Mouse (Mus musculus): ENCODE measurements around the gene Ttc33. TPM values are rescaled to one million over a fixed set of nuclear protein-coding genes. Genes with fewer than 3 reads are reported as not detected.
"Not testable (repeated sequence)": the region's sequence is repeated elsewhere in the genome, so short reads cannot be mapped to it uniquely, and the experiment has no call there.

Gene Ttc33
- polyA plus RNA-seq, 1 experiment from 2014 or later = 34.8 TPM

DNA sequence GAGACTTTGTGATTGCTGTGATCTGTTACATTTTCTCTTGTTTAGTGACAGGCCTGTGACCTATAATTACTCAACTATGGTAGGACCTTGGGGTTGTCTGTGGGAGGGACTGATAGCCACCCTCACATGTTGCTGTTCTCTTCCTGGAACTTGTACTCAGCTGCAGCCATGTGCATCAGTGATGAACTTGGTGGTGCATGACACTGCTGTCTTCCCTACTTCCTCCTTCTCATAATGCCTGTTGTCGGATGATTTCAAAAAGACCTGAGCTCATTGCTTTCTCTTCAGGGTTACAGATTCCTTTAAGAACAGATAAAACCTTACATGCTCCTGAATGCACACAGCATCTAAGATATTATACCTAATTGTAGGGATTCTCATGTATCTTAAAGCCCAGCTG is 2.7 kb downstream of the Ttc33 start:
- no peaks in the 10 kb centered on the region for H3K9me3 ChIP-seq
- no peak overlapping the region for H3K27ac ChIP-seq
- no peak overlapping the region for H3K4me3 ChIP-seq
- H3K4me1 ChIP-seq = peaks cover 12% of the 10 kb centered on the region
- no peak overlapping the region for H3K9ac ChIP-seq
- H3K36me3 ChIP-seq = peaks cover 17% of the 10 kb centered on the region
- H3K27me3 ChIP-seq = no peaks in the 10 kb centered on the region
- no peak for ATAC-seq (ENCODE audit: insufficient number of reproducible peaks, low FRiP score, low TSS enrichment, low read depth)
- no peak overlapping the region for H3K4me2 ChIP-seq
- WGBS = 89% methylated on average over 1 of the region's 1 CpGs

DNA sequence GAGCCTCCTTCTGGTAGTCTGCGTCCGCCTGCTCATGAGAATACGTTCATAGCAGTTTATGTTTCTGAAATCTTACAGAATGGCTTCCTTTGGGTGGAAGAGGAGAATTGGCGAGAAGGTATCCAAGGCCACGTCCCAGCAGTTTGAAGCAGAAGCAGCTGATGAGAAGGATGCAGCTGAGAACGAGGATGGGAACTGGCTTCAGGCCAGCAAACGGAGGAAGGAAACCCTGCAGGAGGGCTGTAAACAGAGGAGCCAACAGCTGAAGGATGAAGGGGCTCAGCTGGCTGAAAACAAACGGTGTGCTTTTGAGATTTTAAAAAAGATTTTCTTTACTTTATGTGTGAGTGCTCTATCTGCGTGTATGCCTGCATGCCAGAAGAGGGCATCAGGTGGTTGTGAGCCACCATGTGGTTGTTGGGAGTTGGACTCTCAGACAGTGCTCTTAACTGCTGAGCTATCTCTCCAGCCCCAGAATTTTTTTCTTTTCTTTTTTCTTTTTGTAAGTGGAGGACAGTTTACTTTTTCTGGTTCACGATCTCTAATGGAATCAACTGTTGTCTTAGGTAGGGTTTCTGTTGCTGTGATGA is 4.3 kb downstream of the Ttc33 start:
- Histone ChIP-seq H3K27ac (no peak overlapping the region), H3K9me3 (no peaks in the 10 kb centered on the region), H3K27me3 (no peaks in the 10 kb centered on the region), H3K4me2 (no peak overlapping the region), H3K4me3 (no peak overlapping the region), H3K4me1 (peaks cover 8% of the 10 kb centered on the region), H3K9ac (no peak overlapping the region), H3K36me3 (peaks cover 17% of the 10 kb centered on the region)
- ATAC-seq (ENCODE audit: insufficient number of reproducible peaks, low FRiP score, low TSS enrichment, low read depth) = no peak
- WGBS = 63% methylated on average over 10 of the region's 10 CpGs

DNA sequence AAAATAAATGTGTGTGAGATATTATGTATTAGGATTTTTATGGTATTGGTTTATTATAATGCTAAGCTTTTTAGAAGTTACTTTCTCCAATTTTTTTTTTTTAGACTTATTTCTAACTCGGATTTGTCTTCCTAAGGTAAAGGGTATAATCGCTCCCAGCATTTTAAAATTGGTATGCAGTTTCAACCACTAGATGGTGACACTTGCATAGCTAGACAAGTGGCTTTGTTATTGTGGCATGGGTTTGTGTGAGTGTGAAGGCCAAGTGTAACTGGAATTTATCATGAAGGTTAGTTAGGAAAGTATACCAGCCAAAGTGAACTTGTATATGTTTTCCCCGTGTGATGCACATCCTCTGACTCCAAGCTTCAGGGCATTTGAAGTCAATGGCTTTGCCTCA is 8.5 kb downstream of the Ttc33 start:
- no peak overlapping the region for H3K9ac ChIP-seq
- 75% methylated on average over 3 of the region's 3 CpGs for WGBS
- ATAC-seq (ENCODE audit: insufficient number of reproducible peaks, low FRiP score, low TSS enrichment, low read depth) = no peak
- no peak overlapping the region for H3K27ac ChIP-seq
- H3K4me1 ChIP-seq = no peaks in the 10 kb centered on the region
- no peak overlapping the region for H3K4me2 ChIP-seq
- H3K4me3 ChIP-seq = no peak overlapping the region
- H3K9me3 ChIP-seq = no peaks in the 10 kb centered on the region
- peaks cover 17% of the 10 kb centered on the region for H3K36me3 ChIP-seq
- H3K27me3 ChIP-seq = no peaks in the 10 kb centered on the region

DNA sequence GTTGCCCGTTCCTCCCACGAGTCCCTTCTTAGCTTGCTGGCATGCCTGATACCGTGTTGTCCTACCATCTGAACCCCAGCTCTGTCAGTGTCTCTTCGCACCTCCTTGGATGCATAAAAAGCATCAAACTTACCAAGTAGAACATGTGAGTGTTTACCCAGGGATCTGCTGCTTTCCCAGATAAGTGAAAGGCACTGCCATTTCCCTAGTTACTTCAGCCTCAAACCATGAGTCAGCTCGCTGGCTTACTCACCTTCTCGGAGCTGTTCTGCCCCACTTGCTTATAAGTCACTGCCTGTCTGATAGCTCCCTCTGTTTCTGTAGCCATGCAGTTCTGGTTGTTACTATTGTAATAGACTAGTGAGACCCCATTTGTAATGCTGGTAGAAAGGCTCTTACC is 9.1 kb downstream of the Ttc33 start:
- Histone ChIP-seq H3K4me2 (no peak overlapping the region), H3K27me3 (no peaks in the 10 kb centered on the region), H3K4me1 (no peaks in the 10 kb centered on the region), H3K4me3 (no peak overlapping the region), H3K27ac (no peak overlapping the region), H3K9me3 (no peaks in the 10 kb centered on the region), H3K36me3 (peaks cover 16% of the 10 kb centered on the region), H3K9ac (no peak overlapping the region)
- no peak for ATAC-seq (ENCODE audit: insufficient number of reproducible peaks, low FRiP score, low TSS enrichment, low read depth)
- 89% methylated on average over 6 of the region's 6 CpGs for WGBS

DNA sequence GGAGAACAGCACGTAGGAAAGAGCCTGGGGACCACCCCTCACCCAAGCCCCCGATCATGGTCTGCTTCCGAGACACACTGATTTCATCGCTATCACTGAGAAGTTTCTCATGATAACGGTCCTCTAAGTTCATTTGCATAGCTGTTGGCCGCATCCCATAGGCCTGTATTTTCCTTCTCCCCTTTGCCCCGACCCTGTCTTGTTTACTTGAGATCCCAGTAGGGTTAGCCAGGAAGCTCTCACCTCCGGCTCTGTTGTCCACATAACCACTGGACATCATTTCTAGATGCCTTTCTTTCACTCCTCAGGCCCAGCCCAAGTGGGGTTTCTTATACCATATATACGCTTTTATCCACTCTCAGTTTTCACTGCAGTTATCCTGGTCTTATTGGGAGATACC is 9.6 kb downstream of the Ttc33 start:
- Histone ChIP-seq H3K4me2 (no peak overlapping the region), H3K9me3 (no peaks in the 10 kb centered on the region), H3K36me3 (peaks cover 13% of the 10 kb centered on the region), H3K4me3 (no peak overlapping the region), H3K9ac (no peak overlapping the region), H3K27ac (no peak overlapping the region), H3K4me1 (no peaks in the 10 kb centered on the region), H3K27me3 (no peaks in the 10 kb centered on the region)
- no peak for ATAC-seq (ENCODE audit: insufficient number of reproducible peaks, low FRiP score, low TSS enrichment, low read depth)
- 87% methylated on average over 9 of the region's 9 CpGs for WGBS

DNA sequence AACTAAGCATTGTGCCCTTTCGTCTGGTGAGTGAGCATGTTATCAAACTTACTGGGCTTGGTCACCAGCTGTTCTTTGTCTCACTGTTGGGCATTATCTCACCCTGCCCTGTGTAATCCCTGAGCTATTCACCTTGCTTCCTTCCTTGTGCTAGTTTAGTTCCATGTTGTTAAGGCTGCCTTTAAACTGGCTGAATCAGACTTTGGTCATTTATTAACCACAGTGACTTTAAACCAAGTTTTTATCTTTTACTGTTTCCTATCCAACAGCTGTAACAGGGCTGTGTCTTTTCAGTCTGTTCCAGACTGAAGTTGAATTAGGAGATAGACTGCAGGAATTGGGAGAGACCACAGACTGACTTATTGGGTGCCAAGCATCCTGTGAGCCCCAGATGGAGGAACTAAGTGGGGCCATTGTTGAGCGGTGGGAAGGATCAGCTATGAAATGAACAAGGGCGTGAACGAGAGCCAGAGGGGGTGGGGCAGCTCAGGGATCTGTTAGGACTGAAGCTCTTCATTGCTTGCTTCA is 10.7 kb downstream of the Ttc33 start:
- Histone ChIP-seq H3K4me3 (no peak overlapping the region), H3K36me3 (peaks cover 8% of the 10 kb centered on the region; the same call in 1 of the 2 replicates), H3K9me3 (no peaks in the 10 kb centered on the region), H3K4me1 (no peaks in the 10 kb centered on the region), H3K9ac (no peak overlapping the region), H3K4me2 (no peak overlapping the region), H3K27me3 (no peaks in the 10 kb centered on the region), H3K27ac (no peak overlapping the region)
- ATAC-seq (ENCODE audit: insufficient number of reproducible peaks, low FRiP score, low TSS enrichment, low read depth) = no peak
- WGBS = 55% methylated on average over 4 of the region's 4 CpGs

DNA sequence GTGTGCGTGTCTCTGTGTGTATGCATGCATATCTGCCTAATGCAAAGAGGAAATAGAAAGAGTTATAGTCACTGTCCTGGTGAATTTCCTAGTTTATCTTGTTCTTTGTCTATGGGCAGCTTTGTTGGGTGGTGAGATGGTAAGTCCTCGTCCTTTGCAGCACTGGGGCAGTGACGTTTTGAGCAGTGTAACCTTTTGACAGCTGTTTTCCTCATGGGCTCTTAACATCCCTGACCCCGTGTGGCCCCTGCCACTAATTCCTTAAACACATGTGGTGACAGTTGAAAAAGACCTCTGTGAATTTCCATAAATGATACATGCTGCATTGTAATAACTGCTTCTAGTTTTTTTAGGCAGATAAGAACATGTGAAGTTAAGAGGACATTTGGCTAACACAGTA is 11.4 kb downstream of the Ttc33 start:
- Histone ChIP-seq H3K27me3 (no peaks in the 10 kb centered on the region), H3K9me3 (no peaks in the 10 kb centered on the region), H3K9ac (no peak overlapping the region), H3K4me1 (no peaks in the 10 kb centered on the region), H3K4me3 (no peak overlapping the region), H3K4me2 (no peak overlapping the region), H3K27ac (no peak overlapping the region), H3K36me3 (peaks cover 8% of the 10 kb centered on the region; the same call in 1 of the 2 replicates)
- WGBS = 62% methylated on average over 4 of the region's 4 CpGs
- ATAC-seq (ENCODE audit: insufficient number of reproducible peaks, low FRiP score, low TSS enrichment, low read depth) = no peak

DNA sequence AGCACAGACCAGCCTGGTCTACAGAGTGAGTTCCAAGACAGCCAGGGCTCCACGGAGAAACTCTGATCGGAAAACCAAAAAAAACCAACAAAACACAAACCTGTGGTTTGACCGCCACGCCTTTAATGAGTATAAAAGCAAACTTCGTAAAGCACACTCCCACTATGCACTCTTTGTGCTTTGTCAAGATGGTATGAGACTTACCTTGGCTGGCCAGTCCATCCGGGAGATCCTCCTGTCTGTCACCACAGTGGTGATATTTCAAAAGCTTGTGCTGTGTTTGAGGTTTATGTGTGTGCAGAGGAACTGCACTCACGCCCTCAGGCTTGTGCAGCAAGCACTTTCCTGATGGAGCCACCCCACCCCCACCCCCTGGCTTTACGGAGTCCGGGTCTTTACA is 19.9 kb downstream of the Ttc33 start:
- 65% methylated on average over 9 of the region's 9 CpGs for WGBS
- Histone ChIP-seq H3K27ac (no peak overlapping the region), H3K9ac (no peak overlapping the region), H3K27me3 (no peaks in the 10 kb centered on the region), H3K4me1 (peaks cover 11% of the 10 kb centered on the region), H3K9me3 (no peaks in the 10 kb centered on the region), H3K36me3 (peaks cover 4% of the 10 kb centered on the region), H3K4me3 (no peak overlapping the region), H3K4me2 (no peak overlapping the region)
- ATAC-seq (ENCODE audit: insufficient number of reproducible peaks, low FRiP score, low TSS enrichment, low read depth) = no peak

DNA sequence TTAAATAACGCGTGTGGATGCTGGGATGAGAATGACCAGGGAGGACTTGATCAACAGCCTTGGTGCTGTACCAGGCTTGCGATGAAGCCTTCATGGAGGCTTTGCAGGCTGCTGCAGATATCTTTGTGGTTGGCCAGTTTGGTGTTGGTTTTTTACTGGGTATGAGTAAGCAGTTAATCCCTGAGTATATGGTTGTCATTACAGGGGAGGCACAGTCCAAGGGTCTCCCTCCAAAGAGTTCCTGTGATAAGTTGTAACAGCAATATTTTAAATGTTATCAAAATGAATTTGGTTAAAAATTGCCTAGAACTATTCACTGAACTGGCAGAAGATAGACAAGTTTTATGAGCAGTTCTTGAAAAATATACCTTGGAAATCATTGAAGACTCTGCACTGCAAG is 23.8 kb downstream of the Ttc33 start:
- Histone ChIP-seq H3K9me3 (no peaks in the 10 kb centered on the region), H3K9ac (no peak overlapping the region), H3K4me3 (no peak overlapping the region), H3K36me3 (peaks cover 13% of the 10 kb centered on the region), H3K4me1 (peaks cover 11% of the 10 kb centered on the region), H3K4me2 (no peak overlapping the region), H3K27ac (no peak overlapping the region), H3K27me3 (no peaks in the 10 kb centered on the region)
- no peak for ATAC-seq (ENCODE audit: insufficient number of reproducible peaks, low FRiP score, low TSS enrichment, low read depth)
- 99% methylated on average over 3 of the region's 3 CpGs for whole genome bisulfite sequencing

DNA sequence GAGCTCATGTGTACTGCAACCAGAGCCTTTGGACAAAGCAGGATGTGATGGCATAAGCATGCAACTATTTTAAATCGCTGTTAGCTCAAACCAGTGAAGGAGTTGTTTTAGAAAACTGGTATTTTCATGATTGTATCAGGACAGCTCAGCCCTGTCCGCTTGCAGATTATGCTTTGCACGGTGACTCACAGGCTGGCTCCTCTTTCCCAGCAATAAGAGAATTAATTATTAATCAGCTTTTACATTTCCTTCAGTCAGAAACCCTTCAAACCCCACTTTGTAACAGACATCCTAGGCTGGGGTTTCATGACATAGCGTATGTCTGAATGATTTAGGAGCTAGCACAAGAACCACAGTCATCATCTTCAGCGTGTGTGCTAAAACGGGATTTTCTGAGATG is 35.2 kb downstream of the Ttc33 start:
- no peak overlapping the region for H3K9ac ChIP-seq
- H3K27ac ChIP-seq = no peak overlapping the region
- WGBS = 89% methylated on average over 6 of the region's 6 CpGs
- no peak for ATAC-seq (ENCODE audit: insufficient number of reproducible peaks, low FRiP score, low TSS enrichment, low read depth)
- H3K9me3 ChIP-seq = no peaks in the 10 kb centered on the region
- no peaks in the 10 kb centered on the region for H3K27me3 ChIP-seq
- H3K4me3 ChIP-seq = no peak overlapping the region
- H3K4me2 ChIP-seq = no peak overlapping the region
- no peaks in the 10 kb centered on the region for H3K4me1 ChIP-seq
- peaks cover 12% of the 10 kb centered on the region; the same call in 1 of the 2 replicates for H3K36me3 ChIP-seq

DNA sequence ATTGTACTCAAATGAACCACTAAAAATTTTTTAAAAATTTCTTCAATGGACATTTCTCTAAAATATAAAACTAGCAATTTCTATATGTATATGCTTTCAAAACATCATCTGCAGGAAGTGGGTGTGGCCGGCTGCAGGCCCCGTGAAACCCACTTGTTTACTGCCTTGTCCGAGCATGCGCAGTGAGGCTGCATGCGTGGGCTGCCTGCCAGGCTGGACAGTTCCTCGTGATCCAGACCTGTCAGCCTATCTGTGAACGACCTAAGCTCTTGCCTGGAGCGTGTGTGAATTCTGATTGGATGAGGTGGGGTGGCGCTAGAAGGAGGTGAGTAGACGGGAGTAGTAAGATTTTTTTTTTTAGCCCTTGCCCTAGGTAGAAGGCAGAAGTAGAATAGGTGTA is 45.4 kb downstream of the Ttc33 start:
- WGBS = 85% methylated on average over 10 of the region's 10 CpGs
- not testable (repeated sequence) for H3K27me3 ChIP-seq; H3K9me3 ChIP-seq; H3K36me3 ChIP-seq; H3K4me1 ChIP-seq; H3K9ac ChIP-seq; H3K4me2 ChIP-seq; H3K27ac ChIP-seq; H3K4me3 ChIP-seq; ATAC-seq (ENCODE audit: insufficient number of reproducible peaks, low FRiP score, low TSS enrichment, low read depth)

DNA sequence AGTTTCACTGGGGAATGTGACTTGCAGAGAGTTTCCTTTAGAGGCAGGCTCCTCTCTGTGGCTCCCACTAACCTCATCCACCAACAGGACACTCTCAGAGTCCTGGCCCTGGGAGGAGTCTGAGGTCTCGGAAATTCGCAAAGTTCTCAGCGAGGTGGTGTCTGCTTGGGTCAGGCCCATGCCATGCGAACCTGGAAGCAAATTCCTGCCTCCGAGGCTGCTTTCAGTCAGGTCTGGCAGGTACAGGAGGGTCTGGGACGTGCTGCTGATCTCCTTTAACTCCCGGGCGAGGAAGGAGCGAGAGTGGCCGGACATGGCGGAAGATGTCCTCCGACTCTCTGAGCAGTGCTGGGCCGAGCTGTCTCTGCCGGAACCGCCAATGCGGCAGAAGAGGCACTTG is 49.3 kb downstream of the Ttc33 start:
- Histone ChIP-seq H3K27me3 (no peaks in the 10 kb centered on the region), H3K9ac (no peak overlapping the region), H3K27ac (no peak overlapping the region), H3K36me3 (no peaks in the 10 kb centered on the region), H3K4me3 (no peak overlapping the region), H3K4me2 (no peak overlapping the region), H3K4me1 (peaks cover 13% of the 10 kb centered on the region; the same call in 1 of the 2 replicates), H3K9me3 (no peaks in the 10 kb centered on the region)
- 86% methylated on average over 16 of the region's 16 CpGs for WGBS
- ATAC-seq (ENCODE audit: insufficient number of reproducible peaks, low FRiP score, low TSS enrichment, low read depth) = no peak

DNA sequence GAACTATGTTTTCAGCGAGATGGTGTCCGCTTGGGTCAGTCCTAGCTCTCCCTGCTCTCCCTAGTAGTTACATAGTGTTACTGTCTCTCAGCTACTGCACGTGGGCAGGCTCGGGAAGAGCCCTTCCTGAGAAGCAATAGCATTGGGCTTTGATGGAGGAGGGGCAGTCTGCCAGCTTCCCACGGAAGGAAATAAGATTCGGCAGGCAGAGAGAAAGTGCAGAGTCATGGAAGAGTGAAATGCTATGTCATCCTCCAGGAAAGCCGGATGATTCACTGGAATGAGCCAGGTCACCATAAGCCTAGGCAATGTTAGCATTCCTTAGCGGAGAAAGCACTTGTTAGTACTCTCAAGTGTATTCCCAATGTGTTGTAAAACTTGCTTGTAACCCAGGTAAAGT is 50.2 kb downstream of the Ttc33 start:
- Histone ChIP-seq H3K36me3 (no peaks in the 10 kb centered on the region), H3K4me3 (no peak overlapping the region), H3K27me3 (no peaks in the 10 kb centered on the region), H3K9ac (no peak overlapping the region), H3K27ac (no peak overlapping the region), H3K4me2 (no peak overlapping the region), H3K4me1 (peaks cover 13% of the 10 kb centered on the region; the same call in 1 of the 2 replicates), H3K9me3 (no peaks in the 10 kb centered on the region)
- no peak for ATAC-seq (ENCODE audit: insufficient number of reproducible peaks, low FRiP score, low TSS enrichment, low read depth)
- WGBS = 39% methylated on average over 8 of the region's 8 CpGs
